Mouse (Mus musculus): ENCODE measurements around the gene Slc9a1. TPM values are rescaled to one million over a fixed set of nuclear protein-coding genes. Genes with fewer than 3 reads are reported as not detected.

Slc9a1 gene
- polyA plus RNA-seq, 1 experiment from 2014 or later: 1.8 TPM

DNA sequence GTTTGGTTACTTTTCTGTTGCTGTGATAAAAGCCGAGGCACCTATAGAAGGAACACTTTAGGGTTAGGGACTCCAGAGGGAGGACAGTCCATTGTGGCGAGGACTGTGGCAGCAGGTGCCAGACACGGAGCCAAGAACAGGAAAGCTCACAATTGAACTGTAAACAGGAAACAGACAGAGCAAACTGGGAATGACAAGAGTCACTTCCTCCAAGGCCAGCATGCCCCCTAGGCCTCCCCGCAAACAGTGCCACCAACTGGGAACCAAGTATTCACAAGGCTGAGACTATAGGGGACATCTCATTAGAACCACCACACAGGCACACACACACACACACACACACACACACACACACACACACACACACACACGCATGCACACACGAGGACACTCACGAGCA, 82.9 kb downstream of the Slc9a1 start:
- TF ChIP-seq CTCF (IDR thresholded peaks at IDR 0.05; ENCODE audit: low read depth): no peak
- TF ChIP-seq EP300 (IDR thresholded peaks at IDR 0.05; ENCODE audit: low read depth): no peak
- H3K9me3 ChIP-seq (ENCODE audit: low read length): no peaks in the 10 kb centered on the region
- DNase-seq (no peak), ATAC-seq (no peak)
- H3K4me3 ChIP-seq (ENCODE audit: low read depth, low read length): no peak overlapping the region
- no peaks in the 10 kb centered on the region for H3K36me3 ChIP-seq (replicated peaks; ENCODE audit: insufficient read depth, low read length)
- no peaks in the 10 kb centered on the region for H3K27me3 ChIP-seq (ENCODE audit: insufficient read depth, low read length)
- no peak overlapping the region for H3K27ac ChIP-seq (ENCODE audit: low read depth)
- no peak overlapping the region for H3K4me2 ChIP-seq (ENCODE audit: low read depth, low read length)
- no peak overlapping the region for H3K9ac ChIP-seq (replicated peaks)
- H3K4me1 ChIP-seq (ENCODE audit: insufficient read depth): no peaks in the 10 kb centered on the region
- 55% methylated on average over 7 of the region's 7 CpGs for WGBS (ENCODE audit: insufficient replicate concordance)

DNA sequence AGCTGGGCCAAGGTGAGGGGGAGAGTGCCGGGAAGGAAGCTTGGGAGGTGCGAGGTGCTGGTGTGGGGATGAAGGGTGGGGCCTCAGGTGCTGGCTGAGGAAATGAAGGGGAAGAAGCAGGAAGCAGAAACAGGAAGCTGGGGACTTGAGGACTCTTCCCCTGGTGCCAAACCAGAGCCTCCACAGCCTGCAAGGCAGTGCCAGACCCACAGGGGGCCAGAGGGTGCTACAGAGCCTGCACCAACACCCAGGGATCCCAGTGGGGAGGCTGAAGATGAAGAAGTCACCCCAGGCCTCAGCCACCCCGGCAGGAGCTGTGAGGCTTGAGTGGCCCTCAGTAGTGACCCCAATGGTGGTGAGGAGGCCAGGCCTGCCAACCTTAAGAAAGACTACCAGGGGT, 88.5 kb downstream of the Slc9a1 start:
- Histone ChIP-seq H3K27me3 (ENCODE audit: insufficient read depth, low read length) (no peaks in the 10 kb centered on the region), H3K9me3 (ENCODE audit: low read length) (no peaks in the 10 kb centered on the region), H3K4me2 (ENCODE audit: low read depth, low read length) (no peak overlapping the region), H3K36me3 (replicated peaks; ENCODE audit: insufficient read depth, low read length) (no peaks in the 10 kb centered on the region), H3K4me1 (ENCODE audit: insufficient read depth) (no peaks in the 10 kb centered on the region), H3K27ac (ENCODE audit: low read depth) (no peak overlapping the region), H3K4me3 (ENCODE audit: low read depth, low read length) (no peak overlapping the region), H3K9ac (replicated peaks) (no peak overlapping the region)
- TF ChIP-seq EP300 (IDR thresholded peaks at IDR 0.05; ENCODE audit: low read depth): no peak
- peak; percentile 36; the same call in 1 of the 2 replicates for TF ChIP-seq CTCF (IDR thresholded peaks at IDR 0.05; ENCODE audit: low read depth)
- DNase-seq: peak; percentile 41
- 0 out of 2 replicates have a peak, but pooled peaks have one; percentile 19 for ATAC-seq
- WGBS (ENCODE audit: insufficient replicate concordance): 34% methylated on average over 3 of the region's 3 CpGs

DNA sequence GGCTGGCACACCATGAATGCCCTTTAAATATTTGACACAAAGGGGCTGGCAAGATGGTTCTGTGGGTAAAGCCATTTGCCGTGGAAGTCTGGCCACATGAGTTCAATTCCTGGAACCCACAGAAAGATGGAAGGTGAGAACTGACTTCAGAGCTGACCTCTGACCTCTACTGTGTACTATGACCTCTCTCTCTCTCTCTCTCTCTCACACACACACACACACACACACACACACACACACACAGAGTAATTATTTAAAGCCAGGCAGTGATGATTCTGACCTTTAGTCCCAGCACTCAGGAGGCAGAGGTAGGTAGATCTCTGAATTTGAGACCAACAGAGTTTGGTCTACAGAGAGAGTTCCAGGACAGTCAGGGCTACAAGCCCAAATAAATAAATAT, 90.5 kb downstream of the Slc9a1 start:
- DNase-seq (no peak), ATAC-seq (no peak)
- H3K4me2 ChIP-seq (ENCODE audit: low read depth, low read length): no peak overlapping the region
- no peaks in the 10 kb centered on the region for H3K36me3 ChIP-seq (replicated peaks; ENCODE audit: insufficient read depth, low read length)
- no peaks in the 10 kb centered on the region for H3K27me3 ChIP-seq (ENCODE audit: insufficient read depth, low read length)
- no peaks in the 10 kb centered on the region for H3K9me3 ChIP-seq (ENCODE audit: low read length)
- TF ChIP-seq EP300 (IDR thresholded peaks at IDR 0.05; ENCODE audit: low read depth): no peak
- TF ChIP-seq CTCF (IDR thresholded peaks at IDR 0.05; ENCODE audit: low read depth): no peak
- no peak overlapping the region for H3K4me3 ChIP-seq (ENCODE audit: low read depth, low read length)
- WGBS (ENCODE audit: insufficient replicate concordance): 68% methylated on average over 1 of the region's 1 CpGs
- H3K9ac ChIP-seq (replicated peaks): no peak overlapping the region
- no peak overlapping the region for H3K27ac ChIP-seq (ENCODE audit: low read depth)
- no peaks in the 10 kb centered on the region for H3K4me1 ChIP-seq (ENCODE audit: insufficient read depth)

DNA sequence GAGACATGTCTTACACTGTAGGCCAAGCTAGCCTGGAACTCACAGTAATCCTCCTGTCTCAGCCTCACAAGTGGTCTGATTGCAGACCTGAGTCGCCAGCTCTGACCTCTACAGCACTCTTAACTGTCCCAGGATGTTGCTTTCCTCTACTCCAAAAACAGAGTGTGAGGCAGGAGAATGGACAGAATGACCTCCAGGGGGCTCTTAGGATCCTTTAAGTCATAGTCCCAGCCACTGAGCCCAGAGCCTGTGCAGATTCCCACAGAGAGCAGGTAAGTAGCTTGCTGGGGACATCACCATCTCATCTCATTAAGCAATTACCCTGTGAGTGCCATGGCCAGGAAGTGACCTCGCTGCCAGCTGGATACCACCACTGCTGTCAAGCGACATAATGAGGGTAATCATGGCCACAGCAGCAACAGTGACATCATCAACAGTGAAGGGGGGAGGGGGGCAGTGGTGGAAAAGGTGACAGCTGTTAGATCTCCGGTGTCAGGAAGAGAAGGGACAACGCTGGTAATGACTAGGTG, 91.4 kb downstream of the Slc9a1 start:
- WGBS (ENCODE audit: insufficient replicate concordance): 63% methylated on average over 5 of the region's 5 CpGs
- H3K36me3 ChIP-seq (replicated peaks; ENCODE audit: insufficient read depth, low read length): no peaks in the 10 kb centered on the region
- no peaks in the 10 kb centered on the region for H3K4me1 ChIP-seq (ENCODE audit: insufficient read depth)
- H3K4me3 ChIP-seq (ENCODE audit: low read depth, low read length): no peak overlapping the region
- no peak overlapping the region for H3K9ac ChIP-seq (replicated peaks)
- DNase-seq (no peak), ATAC-seq (no peak)
- H3K9me3 ChIP-seq (ENCODE audit: low read length): no peaks in the 10 kb centered on the region
- TF ChIP-seq EP300 (IDR thresholded peaks at IDR 0.05; ENCODE audit: low read depth) (no peak), CTCF (IDR thresholded peaks at IDR 0.05; ENCODE audit: low read depth) (0 out of 2 replicates have a peak, but pooled peaks have one; percentile 6)
- H3K4me2 ChIP-seq (ENCODE audit: low read depth, low read length): no peak overlapping the region
- no peak overlapping the region for H3K27ac ChIP-seq (ENCODE audit: low read depth)
- H3K27me3 ChIP-seq (ENCODE audit: insufficient read depth, low read length): no peaks in the 10 kb centered on the region

DNA sequence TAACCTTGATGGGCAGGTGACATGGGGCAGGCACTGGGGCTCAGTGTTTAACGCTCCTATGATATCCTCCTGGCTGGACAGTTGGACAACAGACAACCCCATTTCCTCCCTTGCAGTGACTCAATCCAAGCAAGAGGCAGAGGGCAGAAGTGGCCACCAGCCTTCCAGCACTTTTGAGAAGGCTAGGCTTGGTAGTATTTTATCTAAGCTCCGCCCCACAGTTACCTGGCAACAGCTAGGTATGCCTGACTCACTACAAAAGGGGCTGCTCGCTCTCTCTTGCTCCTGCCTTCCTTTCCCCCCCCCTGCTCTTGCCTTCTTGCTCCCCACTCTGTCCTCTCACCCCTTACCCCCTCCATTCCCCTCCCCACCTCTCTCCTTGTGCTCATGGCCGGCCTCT, 91.9 kb downstream of the Slc9a1 start:
- H3K4me3 ChIP-seq (ENCODE audit: low read depth, low read length): no peak overlapping the region
- TF ChIP-seq CTCF (IDR thresholded peaks at IDR 0.05; ENCODE audit: low read depth) (no peak), EP300 (IDR thresholded peaks at IDR 0.05; ENCODE audit: low read depth) (no peak)
- H3K27me3 ChIP-seq (ENCODE audit: insufficient read depth, low read length): no peaks in the 10 kb centered on the region
- ATAC-seq (no peak), DNase-seq (no peak)
- WGBS (ENCODE audit: insufficient replicate concordance): 80% methylated on average over 4 of the region's 4 CpGs
- no peak overlapping the region for H3K9ac ChIP-seq (replicated peaks)
- H3K36me3 ChIP-seq (replicated peaks; ENCODE audit: insufficient read depth, low read length): no peaks in the 10 kb centered on the region
- no peaks in the 10 kb centered on the region for H3K9me3 ChIP-seq (ENCODE audit: low read length)
- H3K4me2 ChIP-seq (ENCODE audit: low read depth, low read length): no peak overlapping the region
- no peaks in the 10 kb centered on the region for H3K4me1 ChIP-seq (ENCODE audit: insufficient read depth)
- no peak overlapping the region for H3K27ac ChIP-seq (ENCODE audit: low read depth)

DNA sequence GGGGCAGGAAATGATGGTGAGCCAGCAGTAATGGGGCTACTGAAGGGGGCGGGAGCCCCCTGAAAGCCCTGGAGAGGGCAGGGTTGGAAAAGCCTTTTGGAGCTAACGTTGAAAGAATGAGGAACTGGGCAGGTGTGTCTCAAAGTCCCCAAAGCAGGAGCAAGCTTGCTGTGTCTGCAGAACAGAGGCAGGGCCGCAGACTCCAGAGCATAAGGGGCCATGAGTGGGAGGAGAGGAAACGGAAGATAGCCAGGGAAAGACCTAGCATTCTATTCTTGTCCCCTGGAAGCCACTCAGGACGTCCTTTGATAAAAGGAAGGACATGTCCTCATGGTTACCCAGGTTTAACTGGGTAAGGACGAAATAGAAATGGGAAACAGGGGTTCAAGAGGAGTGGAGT, 93.7 kb downstream of the Slc9a1 start:
- no peak overlapping the region for H3K9ac ChIP-seq (replicated peaks)
- no peaks in the 10 kb centered on the region for H3K36me3 ChIP-seq (replicated peaks; ENCODE audit: insufficient read depth, low read length)
- DNase-seq (no peak), ATAC-seq (peak; percentile 26; the same call in 1 of the 2 replicates)
- WGBS (ENCODE audit: insufficient replicate concordance): 36% methylated on average over 6 of the region's 6 CpGs
- TF ChIP-seq EP300 (IDR thresholded peaks at IDR 0.05; ENCODE audit: low read depth) (no peak), CTCF (IDR thresholded peaks at IDR 0.05; ENCODE audit: low read depth) (no peak)
- peak overlapping the region; percentile 51 for H3K27ac ChIP-seq (ENCODE audit: low read depth)
- H3K4me3 ChIP-seq (ENCODE audit: low read depth, low read length): no peak overlapping the region
- H3K9me3 ChIP-seq (ENCODE audit: low read length): no peaks in the 10 kb centered on the region
- peaks cover 1% of the 10 kb centered on the region for H3K4me1 ChIP-seq (ENCODE audit: insufficient read depth)
- peaks cover 1% of the 10 kb centered on the region; the same call in 1 of the 2 replicates for H3K27me3 ChIP-seq (ENCODE audit: insufficient read depth, low read length)
- no peak overlapping the region for H3K4me2 ChIP-seq (ENCODE audit: low read depth, low read length)
